Mouse (Mus musculus) C2C12 (cell line): ENCODE data around the gene Abhd16a.

Source experiments
- CTCF ChIP-seq: IDR thresholded peaks from one replicate; pipeline ENCODE4 v1.5.1; 2011; ENCODE audit not compliant: control insufficient read depth, insufficient read depth, insufficient read length
- MAX ChIP-seq: IDR thresholded peaks from one replicate; pipeline ENCODE4 v1.6.1; 2011; ENCODE audit warnings: mild to moderate bottlenecking, control low read depth
- MYOG ChIP-seq: IDR thresholded peaks from one replicate; pipeline ENCODE4 v1.6.1; 2011; ENCODE audit not compliant: control insufficient read depth, insufficient read length; ENCODE audit errors: extremely low read depth
- USF1 ChIP-seq: IDR thresholded peaks from one replicate; pipeline ENCODE4 v1.6.1; 2011; ENCODE audit warnings: low read depth, mild to moderate bottlenecking, control low read depth, moderate library complexity

GRCm38 (mm10) chr17:35064951-35065947 lies 23.8 kb upstream of the Abhd16a start, which contains the start of gene Ly6g6c:
- TF ChIP-seq CTCF (no peak), USF1 (no peak), MYOG (no peak), MAX (no peak)
